Comparison of ENCODE assay signal across 24 mouse cellular contexts in the genomic region with DNA sequence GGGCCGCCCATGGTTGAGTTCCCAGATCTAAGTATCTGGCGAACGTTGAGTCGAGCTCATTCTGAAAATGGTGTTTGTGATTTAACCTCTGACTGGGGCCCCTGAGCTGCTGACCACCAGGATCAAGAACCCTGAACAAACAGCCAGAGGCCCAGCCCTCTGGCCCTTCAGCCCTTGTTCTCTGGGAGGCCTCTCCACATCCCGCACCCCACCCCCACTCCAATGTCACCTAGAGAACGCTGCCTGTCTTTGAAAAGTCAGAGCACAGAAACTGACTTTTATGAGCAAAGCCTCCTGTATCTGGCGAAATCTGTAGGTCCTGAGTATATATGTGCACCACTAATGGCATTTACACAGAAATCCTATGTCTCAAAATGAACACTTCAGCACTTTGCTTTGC. TPM values are rescaled to one million over a fixed set of nuclear protein-coding genes. Genes with fewer than 3 reads are reported as not detected.
A peak's percentile ranks its signal among the peaks of the same experiment; 100 is the strongest.
DNase-seq lines count a peak whose midpoint lies in the region; ATAC-seq and TF ChIP-seq lines count a peak whose summit lies in the region.
"Had no signal": no experiment of that assay in that cellular context is flagged by ENCODE, and none has a peak within 500 bp of the region (broad histone marks: within the 10 kb centered on the region; RNA-seq: fewer than 3 reads in every experiment).

No protein-coding gene starts in this region.

- H3K4me2 ChIP-seq in heart, embryonic 14.5 days (ENCODE audit: low read length), result no peak overlapping the region
- H3K4me2 ChIP-seq in kidney, postnatal 0 days (ENCODE audit: low read length), result no peak overlapping the region
- H3K4me2 ChIP-seq in stomach, embryonic 14.5 days (replicated peaks; ENCODE audit: low read depth, low read length), result no peak overlapping the region
- H3K4me2 ChIP-seq: embryonic facial prominence, embryonic 15.5 days; liver, embryonic 13.5 days had no signal

- DNase-seq in heart, adult 2 months, result no peak
- no peak for DNase-seq in kidney, postnatal 0 days (ENCODE audit: low spot score)
- no peak for DNase-seq in kidney, adult 8-10 months
- DNase-seq in heart, postnatal 14 days, result peak; percentile 19 to 20
- no peak for DNase-seq in left cerebral cortex, adult 8-10 months (ENCODE audit: low spot score in 2 of 2)
- DNase-seq: cerebellum, adult 8-10 months; gastrocnemius, adult 2 months; layer of hippocampus, postnatal 36 days; left cerebral cortex, postnatal 4 days; liver, embryonic 13.5 days; thymus, adult 18-20 months had no signal

- H3K79me2 ChIP-seq in heart, adult 2 months (replicated peaks; ENCODE audit: control insufficient read depth, insufficient read depth, low read length), result no peaks in the 10 kb centered on the region

- no peak for TF ChIP-seq EP300 in heart, adult 2 months (IDR thresholded peaks at IDR 0.05; ENCODE audit: insufficient read depth, low read depth, low read length)

- intact Hi-C loops in heart, adult 2 months (cut with DNase I), result no loop called here
- intact Hi-C loops in heart, postnatal 14 days (cut with DNase I), result no loop called here

- H3K9ac ChIP-seq in heart, embryonic 14.5 days (ENCODE audit: low read length), result no peak overlapping the region
- H3K9ac ChIP-seq in heart, adult 2 months (ENCODE audit: low read depth, low read length), result no peak overlapping the region
- no peak overlapping the region for H3K9ac ChIP-seq in kidney, postnatal 0 days (ENCODE audit: low read depth, low read length)
- no peak overlapping the region for H3K9ac ChIP-seq in stomach, embryonic 14.5 days (replicated peaks; ENCODE audit: low read depth, low read length)
- H3K9ac ChIP-seq: embryonic facial prominence, embryonic 15.5 days; liver, embryonic 13.5 days had no signal

- no peaks in the 10 kb centered on the region for H3K27me3 ChIP-seq in heart, embryonic 14.5 days (ENCODE audit: control insufficient read depth, insufficient read depth, low read length)
- no peaks in the 10 kb centered on the region for H3K27me3 ChIP-seq in heart, adult 2 months (ENCODE audit: control insufficient read depth, insufficient read depth, low read length)
- H3K27me3 ChIP-seq in kidney, postnatal 0 days (ENCODE audit: insufficient read depth, low read length), result no peaks in the 10 kb centered on the region
- no peaks in the 10 kb centered on the region for H3K27me3 ChIP-seq in stomach, embryonic 14.5 days (ENCODE audit: control insufficient read depth, insufficient read depth, low read length)
- H3K27me3 ChIP-seq: embryonic facial prominence, embryonic 15.5 days; liver, embryonic 13.5 days had no signal

- peak overlapping the region; percentile 15 to 67; a peak in 2 of 4 replicates for H3K27ac ChIP-seq in heart, embryonic 14.5 days (replicated peaks in 1 of 2; ENCODE audit: control insufficient read depth in 1 of 2, insufficient read depth in 1 of 2, low read depth in 2 of 2, low read length in 2 of 2)
- H3K27ac ChIP-seq in heart, adult 2 months, result no peak overlapping the region
- peak overlapping the region; percentile 19; the same call in 1 of the 2 replicates for H3K27ac ChIP-seq in kidney, postnatal 0 days
- peak overlapping the region; percentile 49; the same call in 1 of the 2 replicates for H3K27ac ChIP-seq in stomach, embryonic 14.5 days (ENCODE audit: low read length)
- H3K27ac ChIP-seq: embryonic facial prominence, embryonic 15.5 days; forebrain, embryonic 10.5 days; gastrocnemius, adult 2 months; liver, embryonic 13.5 days had no signal

- H3K36me3 ChIP-seq in heart, embryonic 14.5 days (ENCODE audit: control insufficient read depth, insufficient read depth, low read length), result no peaks in the 10 kb centered on the region
- H3K36me3 ChIP-seq in heart, adult 2 months (ENCODE audit: control insufficient read depth, insufficient read depth, low read length), result no peaks in the 10 kb centered on the region
- H3K36me3 ChIP-seq in kidney, postnatal 0 days (ENCODE audit: insufficient read depth, low read length), result no peaks in the 10 kb centered on the region
- no peaks in the 10 kb centered on the region for H3K36me3 ChIP-seq in stomach, embryonic 14.5 days (ENCODE audit: control insufficient read depth, insufficient read depth, low read length)
- H3K36me3 ChIP-seq: embryonic facial prominence, embryonic 15.5 days; forebrain, embryonic 10.5 days; liver, embryonic 13.5 days had no signal

- H3K4me3 ChIP-seq in heart, embryonic 14.5 days (ENCODE audit: control insufficient read depth in 1 of 2, insufficient read depth in 1 of 2, low read depth in 1 of 2, low read length in 2 of 2), result no peak overlapping the region
- H3K4me3 ChIP-seq in heart, adult 2 months, result no peak overlapping the region
- H3K4me3 ChIP-seq in kidney, postnatal 0 days (replicated peaks; ENCODE audit: low read depth, low read length), result no peak overlapping the region
- no peak overlapping the region for H3K4me3 ChIP-seq in stomach, embryonic 14.5 days (ENCODE audit: low read depth, low read length)
- H3K4me3 ChIP-seq: embryonic facial prominence, embryonic 15.5 days; forebrain, embryonic 10.5 days; gastrocnemius, adult 2 months; liver, embryonic 13.5 days had no signal

- no peaks in the 10 kb centered on the region for H3K9me3 ChIP-seq in heart, embryonic 14.5 days (ENCODE audit: control insufficient read depth, low read length)
- no peaks in the 10 kb centered on the region for H3K9me3 ChIP-seq in kidney, postnatal 0 days (replicated peaks; ENCODE audit: low read length)
- no peaks in the 10 kb centered on the region for H3K9me3 ChIP-seq in stomach, embryonic 14.5 days (ENCODE audit: control insufficient read depth, low read depth, low read length)
- H3K9me3 ChIP-seq: embryonic facial prominence, embryonic 15.5 days; forebrain, embryonic 10.5 days; liver, embryonic 13.5 days had no signal

- no peak for TF ChIP-seq POLR2A in heart, adult 2 months (IDR thresholded peaks at IDR 0.05; ENCODE audit: insufficient read depth, low read depth, low read length)

- ATAC-seq in heart, embryonic 14.5 days (ENCODE audit: insufficient number of reproducible peaks, insufficient read depth, low FRiP score, low read depth), result no peak
- ATAC-seq in kidney, postnatal 0 days (replicated peaks; ENCODE audit: low FRiP score, low read depth), result no peak
- no peak for ATAC-seq in stomach, embryonic 14.5 days (ENCODE audit: insufficient number of reproducible peaks, insufficient read depth, low FRiP score, low read depth)
- ATAC-seq: hindbrain, embryonic 16.5 days; midbrain, embryonic 16.5 days had no signal

- WGBS in heart, embryonic 14.5 days, result 32% methylated on average over 7 of the region's 7 CpGs
- 81% methylated on average over 7 of the region's 7 CpGs for WGBS in heart, adult 2 months
- 43% methylated on average over 7 of the region's 7 CpGs for WGBS in kidney, postnatal 0 days
- WGBS in stomach, embryonic 14.5 days, result 28% methylated on average over 7 of the region's 7 CpGs

- H3K4me1 ChIP-seq in heart, embryonic 14.5 days (ENCODE audit: control insufficient read depth in 2 of 2, insufficient read depth in 2 of 2, low read length in 2 of 2), result peaks cover 10 to 28% of the 10 kb centered on the region in 2 experiments
- no peaks in the 10 kb centered on the region for H3K4me1 ChIP-seq in heart, adult 2 months (ENCODE audit: control insufficient read depth, insufficient read depth, low read length)
- peaks cover 8% of the 10 kb centered on the region; the same call in 1 of the 2 replicates for H3K4me1 ChIP-seq in kidney, postnatal 0 days (replicated peaks; ENCODE audit: insufficient read depth, low read length)
- H3K4me1 ChIP-seq in stomach, embryonic 14.5 days (ENCODE audit: control insufficient read depth, insufficient read depth, low read length), result peaks cover 5% of the 10 kb centered on the region; the same call in 1 of the 2 replicates
- H3K4me1 ChIP-seq: embryonic facial prominence, embryonic 15.5 days; liver, embryonic 13.5 days had no signal

- no peak for TF ChIP-seq CTCF in heart, adult 2 months (IDR thresholded peaks at IDR 0.05)
- TF ChIP-seq CTCF in kidney, postnatal 0 days (IDR thresholded peaks at IDR 0.05; ENCODE audit: low read depth), result no peak

RNA-seq across cellular contexts. Expression of gene Gm6993, which starts 11.7 kb away (rescaled TPM):
- not detected in 2 replicates for polyA plus RNA-seq in heart, embryonic 14.5 days (2014; fragmentation: Nextera tagmentation; extraction: Ambion mirVana)
- total RNA-seq in heart, adult 2 months (2021), result not detected
- not detected in 2 replicates for polyA plus RNA-seq in heart, adult 2 months (2012; rRNA removed)
- polyA plus RNA-seq in kidney, postnatal 0 days (2015; fragmentation: Nextera tagmentation; extraction: Ambion mirVana), result not detected in 2 replicates
- not detected for total RNA-seq in heart, postnatal 14 days (2021)
- not detected in 2 replicates for polyA plus RNA-seq in stomach, embryonic 14.5 days (2014; fragmentation: Nextera tagmentation; extraction: Ambion mirVana)
- not detected for total RNA-seq in left cerebral cortex, adult 8-10 months (2022)
- total RNA-seq: adrenal gland, postnatal 4 days; common myeloid progenitor, adult 5-6 weeks; ES-E14; gastrocnemius, adult 2 months; granulocyte monocyte progenitor cell, adult 5-6 weeks; layer of hippocampus, adult 18-20 months; layer of hippocampus, postnatal 36 days; left cerebral cortex, postnatal 4 days; megakaryocyte, adult 5-6 weeks had no signal
- polyA plus RNA-seq: embryonic facial prominence, embryonic 15.5 days; forebrain, embryonic 10.5 days; hindbrain, embryonic 16.5 days; liver, embryonic 13.5 days; lung, embryonic 16.5 days; midbrain, embryonic 16.5 days had no signal

RNA-seq across cellular contexts. Expression of gene Lamb1, which starts 36.2 kb away (rescaled TPM):
- 96.3 and 101 TPM in 2 replicates for polyA plus RNA-seq in heart, embryonic 14.5 days (2014; fragmentation: Nextera tagmentation; extraction: Ambion mirVana)
- 10 to 100 TPM; 55.3 to 58.1 TPM for total RNA-seq in heart, adult 2 months (2021)
- polyA plus RNA-seq in heart, adult 2 months (2012; rRNA removed), result 25.1 and 44.1 TPM in 2 replicates
- 115 and 128 TPM in 2 replicates for polyA plus RNA-seq in kidney, postnatal 0 days (2015; fragmentation: Nextera tagmentation; extraction: Ambion mirVana)
- total RNA-seq in heart, postnatal 14 days (2021), result 100 to 1,000 TPM; 158 to 162 TPM
- polyA plus RNA-seq in stomach, embryonic 14.5 days (2014; fragmentation: Nextera tagmentation; extraction: Ambion mirVana), result 98.2 TPM in 2 replicates
- total RNA-seq in left cerebral cortex, adult 8-10 months (2022), result 10 to 100 TPM; 15.4 to 17.6 (median 16.8) TPM
- total RNA-seq: granulocyte monocyte progenitor cell, adult 5-6 weeks had no signal

Comparison
In these comparisons a context has a peak if more than half of its experiments do, and no peak if none do; other contexts are left out.
1. DNase-seq: peak in heart, postnatal 14 days (2 of 2); none in heart, adult 2 months (0 of 2), kidney, postnatal 0 days (single experiment), kidney, adult 8-10 months (0 of 2) and left cerebral cortex, adult 8-10 months (0 of 2).